Mouse (Mus musculus): ENCODE results near the gene Rad23a.

DNA sequence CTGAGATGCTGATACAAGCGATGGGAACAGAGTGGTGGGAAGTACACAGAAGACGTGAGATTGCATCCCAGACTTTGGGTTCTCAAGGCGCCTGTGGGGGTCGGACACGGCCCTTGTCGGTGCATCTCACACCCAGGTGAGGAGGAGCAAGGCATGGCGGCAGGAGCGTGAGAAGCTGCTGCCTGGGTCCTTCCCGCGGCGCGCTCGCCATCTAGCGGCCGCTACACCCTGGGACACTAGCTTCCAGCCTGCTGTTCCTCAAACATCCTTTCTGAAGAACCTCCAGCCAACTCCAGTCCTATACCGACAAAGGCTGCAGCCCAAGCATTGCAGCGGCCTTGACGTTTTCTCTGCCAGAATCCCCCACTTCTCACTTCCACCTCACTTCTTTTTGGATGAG lies 16.8 kb downstream of the Rad23a start:
- no peak for TF ChIP-seq ZNF384 (IDR thresholded peaks at IDR 0.05; ENCODE audit: low read depth, low read length)
- TF ChIP-seq HCFC1 (IDR thresholded peaks at IDR 0.05; ENCODE audit: borderline replicate concordance, insufficient read depth, low read length): no peak

All from ES-E14 (cell line).